Mouse (Mus musculus) B cell, adult 2 months (primary cell): ENCODE data around the gene Gm13277.
"Not testable (repeated sequence)": the region's sequence is repeated elsewhere in the genome, so short reads cannot be mapped to it uniquely, and the experiment has no call there.

Experiments
- DNase-seq, 2 experiments: peaks; one replicate each; pipeline ENCODE4 v3.0.0; 2022

Gene Gm13277

GRCm38 (mm10) chr4:88791250-88791649 is 2.8 kb downstream of the Gm13277 start, which contains the start of gene Gm13278:
Gene Gm13278, plus strand, starts transcription at chr4:88791550.
- DNase-seq = not testable (repeated sequence)

GRCm38 (mm10) chr4:88793936-88794675 is 5.7 kb downstream of the Gm13277 start, which contains the start of gene Gm13275:
Gene Gm13275, plus strand, starts transcription at chr4:88794487.
- DNase-seq = peak; percentile 78 to 85

GRCm38 (mm10) chr4:88797097-88797496 is 8.7 kb downstream of the Gm13277 start, which contains the start of gene Gm13279:
Gene Gm13279, plus strand, starts transcription at chr4:88797397.
- not testable (repeated sequence) for DNase-seq

GRCm38 (mm10) chr4:88799365-88799764 is 10.9 kb downstream of the Gm13277 start, which contains the start of gene Gm13285:
Gene Gm13285, plus strand, starts transcription at chr4:88799665.
- not testable (repeated sequence) for DNase-seq

DNA sequence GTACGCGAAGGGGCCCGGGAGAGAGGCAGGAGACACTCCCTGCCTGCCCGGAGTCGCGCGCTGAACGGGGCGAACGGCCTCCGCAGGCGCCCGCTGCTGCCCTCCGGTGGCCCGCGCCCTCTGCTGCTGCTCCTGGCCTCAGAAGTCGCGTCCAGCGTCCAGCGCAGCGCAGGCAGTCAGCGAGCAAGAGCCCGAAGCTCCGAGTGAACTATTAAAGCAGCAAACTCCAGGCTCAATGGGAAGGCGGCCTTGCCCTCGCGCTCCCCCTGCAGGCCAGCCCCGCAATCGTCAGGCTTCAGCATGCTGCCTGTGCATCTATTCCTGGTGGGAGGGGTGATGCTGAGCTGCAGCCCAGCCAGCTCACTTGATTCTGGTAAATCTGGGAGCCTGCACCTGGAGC is 14.5 kb downstream of the Gm13277 start, which contains the start of gene Gm13287:
Gene Gm13287 (plus strand): TSS at position 301 of the 400 bp plus-strand sequence.
- DNase-seq = not testable (repeated sequence)

DNA sequence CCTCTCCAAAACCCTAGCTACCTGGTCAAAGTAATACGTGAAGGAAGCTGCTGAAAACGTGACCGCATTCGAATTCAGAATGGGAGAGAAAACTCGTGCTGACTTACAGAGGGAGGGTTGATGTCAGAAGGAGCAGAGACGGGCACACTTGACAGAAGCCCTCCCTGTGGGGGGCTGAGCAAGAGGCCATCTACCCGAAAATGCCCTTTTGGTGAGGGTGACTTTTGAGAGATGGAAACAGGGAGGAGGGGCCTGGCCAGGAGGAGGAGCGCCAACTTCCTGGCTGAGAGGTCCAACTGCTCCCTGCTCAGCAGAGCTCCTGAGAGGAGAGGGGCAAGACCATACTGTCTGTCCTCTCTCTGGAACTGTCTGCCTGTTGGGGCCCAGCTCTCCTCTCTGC is 16.8 kb downstream of the Gm13277 start, which contains the start of gene Gm13288:
Gene Gm13288 (plus strand): TSS at position 301 of the 400 bp plus-strand sequence.
- not testable (repeated sequence) for DNase-seq

DNA sequence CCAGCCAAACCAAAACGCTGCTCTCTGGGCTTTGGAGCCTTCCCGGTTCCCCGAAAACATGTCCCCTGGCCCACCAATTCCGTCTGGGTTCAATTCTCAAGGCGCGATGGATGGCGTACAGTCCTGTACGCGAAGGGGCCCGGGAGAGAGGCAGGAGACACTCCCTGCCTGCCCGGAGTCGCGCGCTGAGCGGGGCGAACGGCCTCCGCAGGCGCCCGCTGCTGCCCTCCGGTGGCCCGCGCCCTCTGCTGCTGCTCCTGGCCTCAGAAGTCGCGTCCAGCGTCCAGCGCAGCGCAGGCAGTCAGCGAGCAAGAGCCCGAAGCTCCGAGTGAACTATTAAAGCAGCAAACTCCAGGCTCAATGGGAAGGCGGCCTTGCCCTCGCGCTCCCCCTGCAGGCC is 17.3 kb downstream of the Gm13277 start:
- peak; percentile 15 to 29 for DNase-seq

DNA sequence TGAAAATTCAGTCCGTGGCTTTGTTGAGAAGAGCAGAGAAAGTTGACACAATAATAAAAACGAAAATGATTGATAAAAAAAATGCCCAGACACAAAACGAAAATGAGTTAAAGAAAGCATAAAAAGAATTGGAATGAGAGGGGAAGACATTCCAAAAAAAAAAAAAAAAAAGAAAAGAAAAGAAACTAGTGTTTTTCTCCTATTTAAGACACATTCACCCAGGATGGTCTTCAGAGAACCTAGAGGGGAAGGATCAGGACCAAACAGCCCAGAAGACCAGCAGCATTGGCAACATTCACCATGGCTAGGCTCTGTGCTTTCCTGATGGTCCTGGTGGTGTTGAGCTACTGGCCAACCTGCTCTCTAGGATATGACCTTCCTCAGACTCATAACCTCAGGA is 27.5 kb downstream of the Gm13277 start, which contains the start of gene Ifna7:
Gene Ifna7 (plus strand): TSS at position 301 of the 400 bp plus-strand sequence.
- DNase-seq = no peak

DNA sequence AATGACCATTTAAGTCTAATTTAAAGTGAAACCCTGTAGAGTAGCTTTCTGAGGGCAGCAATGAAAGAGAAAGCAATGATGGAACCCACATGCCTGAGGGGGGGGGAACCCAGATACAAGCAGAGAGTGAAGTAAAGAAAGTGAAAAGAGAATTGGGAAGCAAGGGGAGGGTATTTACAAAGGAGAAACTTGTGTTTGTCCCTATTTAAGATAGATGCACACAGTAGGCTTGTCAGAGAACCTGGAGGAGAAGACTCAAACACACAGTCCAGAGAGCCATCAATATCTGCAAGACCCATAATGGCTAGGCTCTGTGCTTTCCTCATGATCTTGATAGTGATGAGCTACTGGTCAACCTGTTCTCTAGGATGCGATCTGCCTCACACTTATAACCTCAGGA is 31.2 kb downstream of the Gm13277 start, which contains the start of gene Ifna11:
Gene Ifna11 (plus strand): TSS at position 301 of the 400 bp plus-strand sequence.
- no peak for DNase-seq

DNA sequence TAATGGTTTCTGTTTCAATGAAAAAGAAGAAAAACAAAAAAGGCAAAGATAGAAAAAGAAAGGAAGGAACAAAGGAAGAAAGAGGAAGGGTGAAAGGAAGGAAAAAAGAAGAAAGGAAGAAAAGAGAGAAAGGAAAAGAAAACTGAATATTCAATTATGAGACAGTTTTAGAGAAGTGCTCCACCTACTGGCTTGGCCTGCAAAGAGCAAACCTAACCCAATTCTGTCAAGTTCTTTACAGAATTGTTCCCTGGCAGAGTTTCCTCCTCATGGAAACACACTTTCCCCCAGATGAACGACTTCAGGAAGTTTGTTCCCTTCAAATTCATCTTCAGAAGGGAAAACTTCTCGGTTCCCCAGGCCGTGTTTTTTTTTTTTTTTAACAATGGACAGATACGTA is 34.6 kb downstream of the Gm13277 start:
- DNase-seq = peak; percentile 32 to 33

GRCm38 (mm10) chr4:88827116-88827515 is 38.7 kb downstream of the Gm13277 start, which contains the start of gene Ifna6:
Gene Ifna6, plus strand, starts transcription at chr4:88827416.
- not testable (repeated sequence) for DNase-seq

- DNase-seq = peak; percentile 46 to 59
These were observed 42.1 kb downstream of the Gm13277 start for GRCm38 (mm10) chr4:88830523-88830922.

DNA sequence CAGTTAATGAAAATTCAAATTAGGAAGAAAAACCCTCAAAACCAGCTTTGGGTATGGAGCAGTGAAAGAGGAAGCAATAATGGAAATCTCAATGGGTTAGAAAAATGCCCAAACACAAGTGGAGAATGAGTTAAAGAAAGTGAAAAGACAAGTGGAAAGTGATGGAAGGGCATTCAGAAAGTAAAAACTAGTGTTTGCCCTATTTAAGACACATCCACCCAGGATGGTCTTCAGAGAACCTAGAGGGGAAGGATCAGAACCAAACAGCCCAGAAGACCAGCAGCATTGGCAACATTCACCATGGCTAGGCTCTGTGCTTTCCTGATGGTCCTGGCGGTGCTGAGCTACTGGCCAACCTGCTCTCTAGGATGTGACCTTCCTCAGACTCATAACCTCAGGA is 46.8 kb downstream of the Gm13277 start, which contains the start of gene Ifna5:
Gene Ifna5 (plus strand): TSS at position 301 of the 400 bp plus-strand sequence.
- not testable (repeated sequence) for DNase-seq
